Comparison of ENCODE assay signal across 8 mouse cellular contexts in the genomic region with DNA sequence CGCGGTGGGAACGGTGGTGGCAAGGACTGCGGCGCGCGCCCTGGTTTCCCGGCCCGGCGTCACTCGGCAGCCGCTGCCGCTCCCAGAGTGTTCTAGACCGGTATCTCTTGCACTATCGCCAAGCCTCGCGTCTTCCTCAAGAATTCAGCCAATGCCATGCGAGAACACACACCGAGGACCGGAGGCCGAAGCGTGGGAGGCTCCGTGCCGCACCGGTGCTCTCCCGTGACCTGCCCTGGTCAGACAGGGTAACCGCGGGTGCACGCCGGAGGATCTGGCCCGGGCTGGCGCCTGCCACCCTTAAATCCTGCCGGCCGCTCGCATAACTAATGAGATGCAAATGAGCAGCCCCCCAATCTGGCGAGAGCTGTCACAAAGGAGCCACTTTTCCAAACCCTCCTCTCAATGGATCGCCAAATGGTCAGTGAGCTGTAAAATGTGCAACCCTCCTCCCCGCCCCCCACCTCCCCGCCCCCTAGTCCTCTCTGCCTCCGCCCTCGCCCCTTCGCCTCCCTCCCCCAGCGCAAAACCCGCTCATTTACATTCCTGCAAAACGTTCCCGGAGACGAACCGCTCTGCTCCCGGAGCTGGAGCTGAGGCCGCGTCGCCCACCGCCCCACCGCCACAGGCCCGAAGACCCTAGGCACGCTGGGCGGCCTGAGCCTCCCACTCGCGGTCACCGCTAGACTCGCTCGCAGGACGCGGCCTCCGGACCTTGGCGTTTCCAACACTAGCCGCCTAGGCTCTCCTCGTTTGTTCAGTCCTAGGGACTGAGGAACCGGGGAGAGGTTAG. TPM values are rescaled to one million over a fixed set of nuclear protein-coding genes. Genes with fewer than 3 reads are reported as not detected.
A peak's percentile ranks its signal among the peaks of the same experiment; 100 is the strongest.
DNase-seq lines count a peak whose midpoint lies in the region; ATAC-seq and TF ChIP-seq lines count a peak whose summit lies in the region.

No protein-coding gene starts in this region.

- in situ Hi-C loops in Patski (cut with MboI; ENCODE audit: low pct_unique_long_range_greater_than_20kb) = loop anchor here (25.0 kb wide), 1 partner anchor 314 kb away; no protein-coding TSS in a partner anchor

- H3K9ac ChIP-seq in hindbrain, embryonic 12.5 days = peak overlapping the region; percentile 89

- H3K4me3 ChIP-seq in hindbrain, embryonic 12.5 days = peak overlapping the region; percentile 79

- DNase-seq in Patski (ENCODE audit: low read depth, low spot score) = peak; percentile 38
- DNase-seq in cerebellum, adult 18-20 months = peak; percentile 42 to 52
- DNase-seq in frontal cortex, postnatal 36 days (ENCODE audit: low spot score in 2 of 2) = peak; percentile 56 to 60
- DNase-seq in layer of hippocampus, postnatal 36 days = peak; percentile 70
- DNase-seq in lung, postnatal 25 days (ENCODE audit: low spot score) = peak; percentile 73
- peak; percentile 40 for DNase-seq in retina, adult 2 months (ENCODE audit: low read depth, low spot score)
- DNase-seq in yolk sac, embryonic 10.5 days (ENCODE audit: low spot score) = peak; percentile 83

- H3K36me3 ChIP-seq in hindbrain, embryonic 12.5 days = peaks cover 2% of the 10 kb centered on the region

- H3K4me2 ChIP-seq in hindbrain, embryonic 12.5 days (replicated peaks) = peak overlapping the region; percentile 85

- POLR2A ChIA-PET in Patski (lab: Charles Lee) = interaction anchor here (1.4 kb wide), 1 partner anchor 90 kb away, joined by 4 read pairs; no protein-coding TSS in a partner anchor

- CTCF ChIA-PET in Patski (lab: Charles Lee) = interaction anchor here (0.5 to 3.0 kb wide), 7 partner anchors 13 to 309 kb away, joined by 3 to 40 read pairs (median 4); no protein-coding TSS in a partner anchor

- peak; percentile 81 for ATAC-seq in Patski
- peak; percentile 65 for ATAC-seq in hindbrain, embryonic 12.5 days (ENCODE audit: low FRiP score)

- peak overlapping the region; percentile 98 for H3K27ac ChIP-seq in hindbrain, embryonic 12.5 days

- no peaks in the 10 kb centered on the region for H3K27me3 ChIP-seq in Patski
- peaks cover 31% of the 10 kb centered on the region for H3K27me3 ChIP-seq in hindbrain, embryonic 12.5 days

- no peak for TF ChIP-seq CTCF in Patski (IDR thresholded peaks at IDR 0.05)

- no peaks in the 10 kb centered on the region for H3K9me3 ChIP-seq in hindbrain, embryonic 12.5 days (replicated peaks)

- WGBS in hindbrain, embryonic 12.5 days = under 1% methylated on average over 67 of the region's 69 CpGs

- H3K4me1 ChIP-seq in hindbrain, embryonic 12.5 days = peaks cover 72% of the 10 kb centered on the region

RNA-seq across cellular contexts. Expression of gene Dll1, which starts 0.8 kb away (rescaled TPM):
- 19.7 TPM for polyA plus RNA-seq in Patski (2021)
- polyA plus RNA-seq in hindbrain, embryonic 12.5 days (2016; fragmentation: Nextera tagmentation; extraction: Ambion mirVana) = 61.9 and 65.5 TPM in 2 replicates
- total RNA-seq in layer of hippocampus, postnatal 36 days (2021) = 10 to 100 TPM; 10.7 to 11.8 TPM

RNA-seq across cellular contexts. Expression of gene Fam120b, which starts 20.1 kb away (rescaled TPM):
- polyA plus RNA-seq in Patski (2021) = 31.4 TPM
- polyA plus RNA-seq in hindbrain, embryonic 12.5 days (2016; fragmentation: Nextera tagmentation; extraction: Ambion mirVana) = 41.6 and 44.6 TPM in 2 replicates
- 10 to 100 TPM; 46.8 to 50.2 TPM for total RNA-seq in layer of hippocampus, postnatal 36 days (2021)

Comparison
In these comparisons a context has a peak if more than half of its experiments do, and no peak if none do; other contexts are left out.
1. Peak in every context shown above with its lines: DNase-seq, ATAC-seq, H3K4me3 ChIP-seq and H3K27ac ChIP-seq.